Mouse (Mus musculus) kidney, adult 2 months (tissue): ENCODE data around the gene Nrarp.

Experiments used
- CTCF ChIP-seq: fragments of 200-500 bp; conservative IDR thresholded peaks from 2 replicates; pipeline ENCODE4 v1.5.1; 2011; ENCODE audit warnings: low read depth, mild to moderate bottlenecking, control low read depth, low read length, moderate library complexity, mixed read lengths; ENCODE audit not compliant: insufficient read depth, insufficient read length
- POLR2A ChIP-seq: fragments of 200-500 bp; IDR thresholded peaks from one replicate; pipeline ENCODE4 v1.6.1; 2011; ENCODE audit warnings: low read depth, low read length, control low read depth

DNA sequence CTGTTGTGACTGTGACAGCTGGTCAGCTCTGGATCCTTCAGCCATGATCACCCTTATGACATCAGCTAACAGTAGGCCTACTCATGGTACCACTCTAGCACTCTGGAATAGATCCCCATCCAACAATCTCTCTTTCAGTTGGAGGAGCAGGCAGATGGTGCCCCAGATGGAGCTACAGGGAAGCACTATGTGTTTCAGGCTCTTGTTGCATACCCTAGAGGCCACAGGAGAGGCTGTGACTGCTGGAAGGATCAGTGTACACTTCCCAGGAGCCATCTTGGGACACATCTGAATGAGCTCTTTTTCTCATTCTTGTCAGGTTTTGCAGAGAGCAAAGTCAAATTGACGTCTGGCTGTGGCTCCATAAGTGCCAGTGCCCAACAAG is 8.8 kb upstream of the Nrarp start:
- TF ChIP-seq POLR2A = no peak
- TF ChIP-seq CTCF = no peak
